In genomic region chr5:30822689-30823088, GRCm38 (mm10) we compare ENCODE assay signal across 14 mouse cellular contexts.
"Had no signal": no experiment of that assay in that cellular context is flagged by ENCODE, and none has a peak within 500 bp of the region (broad histone marks: within the 10 kb centered on the region; RNA-seq: fewer than 3 reads in every experiment).

No protein-coding gene starts in this region.

- H3K4me3 ChIP-seq: limb, embryonic 12.5 days; liver, embryonic 13.5 days; midbrain, embryonic 10.5 days; midbrain, embryonic 15.5 days; neural tube, embryonic 13.5 days had no signal

- H3K4me1 ChIP-seq: limb, embryonic 12.5 days; liver, embryonic 13.5 days had no signal

- H3K27ac ChIP-seq: limb, embryonic 12.5 days; liver, embryonic 13.5 days; midbrain, embryonic 10.5 days; midbrain, embryonic 15.5 days; neural tube, embryonic 13.5 days had no signal

- H3K9ac ChIP-seq: limb, embryonic 12.5 days; liver, embryonic 13.5 days; liver, postnatal 0 days; midbrain, embryonic 15.5 days; neural tube, embryonic 13.5 days had no signal

- H3K9me3 ChIP-seq: limb, embryonic 12.5 days; liver, embryonic 13.5 days; midbrain, embryonic 10.5 days; midbrain, embryonic 15.5 days; neural tube, embryonic 13.5 days had no signal

- H3K4me2 ChIP-seq: limb, embryonic 12.5 days; liver, embryonic 13.5 days; midbrain, embryonic 15.5 days; neural tube, embryonic 13.5 days had no signal

- ATAC-seq: intestine, postnatal 0 days; liver, postnatal 0 days; midbrain, embryonic 15.5 days had no signal

- DNase-seq: kidney, adult 8-10 months; kidney, postnatal 25 days; liver; liver, embryonic 13.5 days; liver, postnatal 0 days; retina, postnatal 1 day; right cerebral cortex, postnatal 4 days; spleen, adult 18-20 months; thymus, postnatal 36 days had no signal

- H3K27me3 ChIP-seq: limb, embryonic 12.5 days; liver, embryonic 13.5 days; midbrain, embryonic 15.5 days; neural tube, embryonic 13.5 days had no signal

- H3K36me3 ChIP-seq: limb, embryonic 12.5 days; liver, embryonic 13.5 days; midbrain, embryonic 15.5 days had no signal
